Mouse (Mus musculus) neural tube, embryonic 10.5 days (tissue): Measurements from ENCODE around the gene Wdr76.
"Not testable (repeated sequence)": the region's sequence is repeated elsewhere in the genome, so short reads cannot be mapped to it uniquely, and the experiment has no call there.

Experiments used
- DNase-seq: peaks from one replicate; pipeline ENCODE4 v3.0.0-alpha.2; 2017; ENCODE audit warnings: low spot score; ENCODE audit errors: extremely low spot score

The Wdr76 gene

GRCm38 (mm10) chr2:121518106-121518505 lies 11.6 kb downstream of the Wdr76 start:
- DNase-seq = no peak

DNA sequence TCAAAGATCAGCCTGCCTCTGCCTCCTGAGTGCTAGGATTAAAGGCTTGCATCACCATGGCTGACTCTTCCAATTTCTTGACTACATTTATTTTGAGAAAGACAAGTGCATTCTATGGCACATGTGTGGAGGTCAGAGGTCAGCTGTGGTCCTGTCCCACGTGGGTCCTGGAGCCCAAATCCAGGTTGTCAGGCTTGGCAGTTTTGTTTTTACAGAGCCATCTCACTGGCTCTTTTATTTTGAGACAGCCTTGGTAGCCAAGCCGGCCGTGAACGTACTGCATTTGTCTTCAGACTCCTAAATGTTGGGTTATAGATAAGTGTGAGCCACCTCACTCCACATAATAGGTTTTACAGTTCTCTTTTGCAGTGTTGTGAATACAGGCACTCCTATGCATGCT lies 12.2 kb downstream of the Wdr76 start:
- DNase-seq = not testable (repeated sequence)

DNA sequence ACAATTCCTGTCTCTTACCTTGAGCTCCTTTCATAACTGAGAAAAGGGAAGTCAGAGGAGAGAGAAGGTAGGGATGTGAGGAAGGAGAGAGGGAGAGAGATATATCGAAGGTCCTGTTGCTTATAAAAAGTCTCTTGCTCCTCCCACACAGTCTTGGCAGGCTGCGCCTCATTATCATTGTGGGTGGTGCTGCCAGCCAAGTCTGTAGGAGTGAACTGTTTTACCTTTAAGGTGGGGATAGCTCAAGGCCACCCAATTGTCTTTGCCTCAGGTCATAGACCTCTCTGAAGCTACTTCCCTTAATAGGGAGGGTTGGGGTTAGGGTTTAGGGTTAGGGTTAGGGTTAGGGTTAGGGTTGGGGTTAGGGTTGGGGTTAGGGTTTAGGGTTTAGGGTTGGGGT lies 15.5 kb downstream of the Wdr76 start:
- no peak for DNase-seq

DNA sequence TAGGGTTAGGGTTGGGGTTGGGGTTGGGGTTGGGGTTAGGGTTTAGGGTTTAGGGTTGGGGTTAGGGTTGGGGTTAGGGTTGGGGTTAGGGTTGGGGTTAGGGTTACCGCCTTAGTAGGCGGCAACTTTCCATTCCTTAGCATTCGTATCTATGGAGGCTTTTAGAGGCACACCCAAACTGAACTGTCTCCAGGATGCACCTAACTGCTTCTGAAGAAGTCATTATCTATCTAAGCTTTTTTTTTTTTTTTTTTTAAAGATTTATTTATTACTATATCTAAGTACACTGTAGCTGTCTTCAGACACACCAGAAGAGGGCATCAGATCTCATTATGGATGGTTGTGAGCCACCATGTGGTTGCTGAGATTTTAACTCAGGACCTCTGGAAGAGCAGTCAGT lies 16.3 kb downstream of the Wdr76 start:
- DNase-seq = not testable (repeated sequence)

DNA sequence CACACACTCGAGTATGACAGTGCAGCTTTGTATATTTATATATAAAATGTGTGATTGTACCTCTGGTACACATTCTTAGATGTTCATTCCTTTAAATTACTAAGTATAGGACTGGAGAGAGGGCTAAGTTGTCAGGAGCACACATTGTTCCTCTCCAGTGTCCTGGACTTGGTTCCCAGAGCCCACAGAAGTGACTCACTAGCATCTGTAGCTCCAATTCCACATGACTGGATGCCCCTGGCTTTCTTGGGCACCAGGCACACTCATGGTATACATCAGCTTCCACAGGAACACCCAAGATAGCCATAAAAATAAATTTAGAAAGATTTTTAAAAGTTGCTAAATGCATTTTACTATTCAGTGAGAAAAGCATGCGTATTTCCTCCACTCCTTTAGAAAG lies 18.5 kb downstream of the Wdr76 start:
- DNase-seq = no peak

DNA sequence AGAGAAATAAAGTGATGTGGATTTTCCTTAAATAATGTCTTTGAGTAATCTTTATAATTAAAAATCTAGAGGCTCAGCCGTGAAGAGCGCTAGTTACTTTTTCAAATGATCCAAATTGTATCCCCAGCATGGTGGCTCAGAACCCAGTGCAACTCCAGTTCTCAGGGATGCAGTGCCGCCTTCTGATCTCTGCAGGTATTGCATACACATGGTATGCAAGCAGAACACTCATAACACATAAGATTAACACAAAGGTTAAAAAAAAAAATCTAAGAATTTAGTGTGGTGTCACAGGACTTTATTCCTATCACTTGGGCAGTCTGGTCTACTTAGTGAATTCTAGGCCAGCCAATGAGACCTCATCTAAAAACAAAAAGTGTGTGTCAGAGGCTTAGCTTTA lies 38.3 kb downstream of the Wdr76 start:
- no peak for DNase-seq

GRCm38 (mm10) chr2:121549630-121550029 lies 43.1 kb downstream of the Wdr76 start:
- DNase-seq = no peak

GRCm38 (mm10) chr2:121551271-121551670 lies 44.7 kb downstream of the Wdr76 start:
- no peak for DNase-seq

DNA sequence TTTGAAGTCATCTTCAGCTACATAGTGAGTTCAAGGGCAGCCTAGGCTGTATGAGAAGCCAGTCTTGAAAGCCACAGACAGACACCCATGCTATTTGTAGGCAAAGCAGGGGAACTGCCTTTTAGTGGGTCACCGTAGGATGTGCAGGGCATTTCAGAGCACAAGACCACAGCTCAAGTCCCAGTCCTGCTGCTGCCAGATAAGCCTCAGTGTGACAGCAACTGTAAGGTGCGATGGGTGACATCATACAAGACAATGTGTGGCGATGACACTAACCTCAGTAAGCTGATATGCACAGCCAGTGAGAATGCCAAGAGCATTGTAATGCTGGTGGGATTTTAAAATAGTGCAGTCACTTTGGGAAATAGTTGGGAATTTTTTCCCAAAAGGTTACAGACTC lies 56.6 kb downstream of the Wdr76 start:
- DNase-seq = no peak

- no peak for DNase-seq
These were observed 59.4 kb downstream of the Wdr76 start for GRCm38 (mm10) chr2:121565911-121566310.

DNA sequence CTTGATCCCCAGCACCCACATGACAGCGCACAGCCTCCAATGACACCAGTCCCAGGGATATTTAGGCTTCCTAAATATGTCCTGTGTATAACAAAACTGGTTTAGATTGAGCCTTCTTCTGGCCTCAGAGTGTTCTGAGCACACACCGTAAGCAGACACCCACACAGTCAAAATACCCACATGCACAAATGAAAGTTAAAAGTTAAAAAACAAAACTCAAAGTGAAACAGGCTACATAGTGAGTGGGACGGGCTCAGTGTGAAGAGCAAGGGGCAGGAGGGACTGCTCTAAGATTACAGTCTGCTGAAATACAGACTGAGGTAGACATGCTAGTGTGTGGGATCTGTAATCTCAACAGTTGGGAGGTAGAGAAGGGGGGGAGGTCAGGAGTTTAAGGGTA lies 63.5 kb downstream of the Wdr76 start:
- no peak for DNase-seq

GRCm38 (mm10) chr2:121570999-121571655 lies 64.6 kb downstream of the Wdr76 start:
- no peak for DNase-seq

GRCm38 (mm10) chr2:121571780-121572179 lies 65.3 kb downstream of the Wdr76 start:
- DNase-seq = peak; percentile 83

DNA sequence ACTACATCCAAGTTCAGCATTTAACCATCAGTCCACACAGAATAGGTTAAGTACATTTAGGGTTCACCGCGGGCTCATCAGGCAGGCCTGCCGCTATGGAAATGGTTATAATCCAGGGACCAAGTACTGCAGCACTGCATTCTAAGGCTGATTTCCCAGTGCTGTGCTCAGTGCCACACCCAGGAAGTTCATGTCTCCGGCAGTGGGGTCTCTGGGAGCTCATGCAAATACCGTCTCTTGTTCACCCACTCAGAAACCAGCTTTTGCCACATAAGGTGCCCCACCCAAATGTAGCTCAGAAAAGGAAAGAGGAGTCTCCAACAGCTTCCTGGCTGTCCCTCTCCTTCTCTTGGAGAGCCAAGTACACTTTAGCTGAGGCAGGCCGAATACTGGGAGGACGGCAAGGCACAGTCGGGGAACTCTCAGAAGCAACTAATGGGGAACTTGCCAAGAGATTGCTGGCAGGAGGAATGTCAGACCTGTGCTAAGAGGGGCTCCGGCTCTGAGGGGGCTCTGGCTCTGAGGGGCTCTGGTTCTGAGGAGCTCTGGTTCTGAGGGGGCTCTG lies 67.6 kb downstream of the Wdr76 start:
- DNase-seq = no peak

DNA sequence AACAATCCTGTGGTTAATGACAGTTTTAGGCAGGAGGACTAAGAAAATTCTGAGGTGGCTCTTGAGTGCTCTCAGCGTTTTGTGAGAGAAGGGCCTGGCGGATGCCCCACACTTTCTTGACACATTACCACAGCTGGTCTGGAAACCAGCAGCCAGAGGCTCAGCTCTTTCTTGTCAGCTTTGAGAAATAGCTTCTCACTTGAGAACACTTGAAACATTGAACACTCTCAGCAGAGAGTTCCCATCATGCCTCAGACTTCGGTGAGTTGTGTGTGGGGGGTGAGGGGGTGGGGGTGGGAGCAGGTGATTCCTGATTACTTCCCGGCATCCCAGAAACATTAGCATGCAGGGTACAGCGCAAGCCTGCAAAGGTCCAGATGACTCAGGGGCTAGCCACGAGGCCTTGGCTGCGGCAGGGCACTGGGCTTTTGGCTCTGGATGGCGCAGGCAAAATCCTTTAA lies 69.2 kb downstream of the Wdr76 start:
- DNase-seq = no peak

DNA sequence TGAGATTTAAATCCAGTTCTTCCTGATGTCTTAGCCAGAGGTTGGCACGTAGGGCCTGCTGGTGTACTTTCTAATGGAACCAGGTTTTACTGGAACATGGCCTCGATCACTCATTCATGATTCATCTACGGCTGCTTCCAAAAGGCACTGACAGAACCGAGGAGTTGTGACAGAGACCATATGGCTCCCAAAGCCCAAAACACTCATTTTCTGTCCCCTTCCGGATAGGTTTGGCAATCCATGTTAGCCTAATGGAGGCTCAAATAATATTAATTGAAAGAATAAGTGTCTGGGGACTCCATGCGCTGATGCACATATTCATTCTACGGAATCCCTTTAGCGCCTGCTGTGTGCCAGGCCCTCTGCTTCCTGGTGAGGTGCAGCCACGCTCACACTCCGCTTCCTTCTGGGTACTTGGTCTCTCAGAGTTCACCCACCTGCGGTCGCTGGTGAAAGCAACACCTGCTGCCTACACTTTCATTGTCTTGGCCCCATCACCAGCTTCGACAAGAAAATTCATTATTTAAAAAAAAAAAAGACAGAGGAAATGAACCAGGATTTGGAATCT lies 76.4 kb downstream of the Wdr76 start:
- no peak for DNase-seq

DNA sequence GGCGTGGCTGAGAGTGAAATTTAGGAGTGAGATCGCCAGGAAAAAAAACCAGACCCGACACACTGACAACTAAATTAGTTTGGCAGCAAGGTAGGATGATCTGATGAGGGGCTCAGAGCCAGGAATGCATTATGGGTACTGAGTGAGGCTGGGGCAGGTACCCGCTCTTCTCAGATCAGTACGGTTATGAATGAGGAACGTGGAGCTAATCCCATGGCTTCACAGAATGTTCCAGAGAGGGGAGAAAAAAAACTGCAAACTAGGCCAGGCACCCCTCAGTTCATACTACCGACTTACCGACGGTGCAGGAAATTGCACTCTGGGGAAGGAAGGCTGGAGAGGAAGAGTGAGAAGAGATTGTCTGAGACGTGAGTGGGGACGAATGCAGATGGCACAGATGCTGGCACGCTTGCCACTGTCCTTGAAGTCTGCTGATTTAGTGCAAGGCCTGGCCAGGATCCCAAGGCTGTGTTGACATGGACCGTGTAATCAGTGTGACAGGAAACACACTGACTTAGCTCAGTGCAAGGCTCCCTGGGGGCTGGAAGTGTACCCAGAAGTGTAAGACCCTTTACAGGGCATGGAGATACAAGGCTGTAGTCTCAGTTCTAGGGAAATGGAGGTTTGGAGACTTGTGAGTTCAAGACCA lies 77.1 kb downstream of the Wdr76 start:
- no peak for DNase-seq

GRCm38 (mm10) chr2:121584705-121585104 lies 78.2 kb downstream of the Wdr76 start:
- no peak for DNase-seq

DNA sequence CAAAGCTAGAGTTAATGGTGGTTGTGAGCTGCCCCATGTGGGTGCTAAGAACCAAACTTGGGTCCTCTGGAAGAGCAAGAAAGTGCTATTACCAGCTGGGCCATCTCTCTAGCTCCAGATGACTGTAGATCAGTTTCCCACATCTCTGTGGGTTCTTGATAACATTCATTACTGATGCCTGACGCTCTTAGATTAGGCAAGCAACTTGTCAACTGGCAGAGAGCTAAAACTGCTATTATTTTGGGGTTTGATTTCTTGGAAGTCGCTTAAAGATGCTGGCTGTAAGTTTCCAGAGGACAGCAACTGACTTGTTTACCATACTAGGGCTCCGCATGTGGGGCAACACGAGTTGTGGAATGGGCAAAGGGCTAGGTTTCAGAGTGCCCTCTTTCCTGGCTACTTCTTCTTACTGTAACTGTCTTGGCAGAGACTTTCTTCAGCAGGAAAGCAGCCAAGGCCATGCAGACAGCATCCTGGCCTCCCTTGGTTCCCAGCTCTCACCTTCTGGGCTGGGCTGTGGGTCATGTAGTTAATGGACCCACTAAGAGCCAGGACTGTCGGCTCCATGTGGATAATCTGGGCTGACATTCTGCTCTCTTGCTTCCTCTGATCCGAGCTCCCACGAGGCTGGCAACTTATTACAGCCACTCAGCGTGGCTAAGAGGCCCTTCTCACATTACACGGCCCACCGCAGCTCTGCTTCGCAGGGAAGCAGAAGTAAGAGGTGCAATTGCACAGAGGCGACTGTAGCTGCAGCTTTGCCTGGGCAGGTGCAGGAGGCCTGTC lies 81.2 kb downstream of the Wdr76 start:
- no peak for DNase-seq

DNA sequence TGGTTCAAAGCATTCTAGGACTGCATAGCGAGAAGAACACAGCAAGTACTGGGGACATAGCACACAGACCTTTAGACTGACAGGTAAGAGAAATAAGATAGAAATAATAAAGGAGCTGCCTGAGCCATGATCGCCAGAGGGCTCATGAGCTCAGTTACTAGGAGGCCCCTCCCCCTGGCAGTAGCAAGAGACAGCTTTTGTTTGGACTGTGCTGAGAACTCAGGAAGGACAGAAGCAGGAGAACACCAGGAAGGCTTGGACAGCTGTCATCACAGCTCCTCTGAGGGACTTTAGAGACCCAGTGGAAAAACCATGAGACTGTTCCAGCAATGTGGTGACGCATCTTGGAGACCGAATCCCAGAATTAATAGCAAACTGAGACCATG lies 81.8 kb downstream of the Wdr76 start:
- no peak for DNase-seq

DNA sequence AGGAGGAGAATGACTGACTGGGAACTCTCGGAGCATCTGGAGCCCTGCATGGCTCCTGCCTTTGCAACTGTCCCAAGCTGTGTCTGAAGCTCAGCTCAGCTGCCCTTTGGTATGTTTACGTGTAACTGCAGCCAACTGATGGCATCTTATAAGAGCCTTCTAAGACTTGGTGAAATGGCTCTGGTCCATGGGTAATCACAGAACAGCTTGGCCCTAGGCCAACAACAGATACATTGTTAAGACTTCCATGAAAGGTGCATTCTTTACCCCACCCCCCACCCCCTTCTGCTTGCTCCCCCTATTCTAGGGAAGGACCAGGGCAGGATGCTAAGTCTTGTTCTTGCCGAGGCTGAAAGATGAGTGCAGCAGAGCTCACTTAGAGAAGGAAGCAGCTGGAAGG lies 87.6 kb downstream of the Wdr76 start:
- no peak for DNase-seq
